Mouse (Mus musculus) c-Kit-negative CD71-positive TER-119-positive erythroid progenitor cells, embryonic 14.5 days (primary cell): ENCODE data around the gene Slf2.

Source experiments
- DNase-seq: peaks from one replicate; pipeline ENCODE4 v3.0.0-alpha.2; 2013; ENCODE audit warnings: low read depth, low spot score

Gene Slf2

DNA sequence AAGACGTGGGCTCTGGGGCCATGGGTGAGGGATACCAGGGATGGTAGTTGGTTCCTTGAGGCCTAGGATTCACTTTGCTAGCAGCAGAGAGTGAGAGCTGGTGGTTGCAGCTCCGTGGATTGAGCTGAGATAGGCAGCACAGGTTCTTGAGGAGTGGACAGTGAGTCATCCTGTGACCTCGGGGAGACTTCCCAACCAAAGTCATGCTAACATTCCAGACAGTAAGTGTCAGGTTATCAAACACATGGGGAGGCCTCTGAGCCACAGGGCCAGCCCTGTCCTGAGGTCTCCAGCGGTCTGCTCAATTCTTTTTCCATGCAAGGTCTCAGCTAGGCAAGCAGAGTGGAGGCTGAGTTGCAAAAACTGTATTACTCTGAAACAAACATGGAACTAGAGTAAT lies 79.7 kb downstream of the Slf2 start:
- DNase-seq, result no peak

DNA sequence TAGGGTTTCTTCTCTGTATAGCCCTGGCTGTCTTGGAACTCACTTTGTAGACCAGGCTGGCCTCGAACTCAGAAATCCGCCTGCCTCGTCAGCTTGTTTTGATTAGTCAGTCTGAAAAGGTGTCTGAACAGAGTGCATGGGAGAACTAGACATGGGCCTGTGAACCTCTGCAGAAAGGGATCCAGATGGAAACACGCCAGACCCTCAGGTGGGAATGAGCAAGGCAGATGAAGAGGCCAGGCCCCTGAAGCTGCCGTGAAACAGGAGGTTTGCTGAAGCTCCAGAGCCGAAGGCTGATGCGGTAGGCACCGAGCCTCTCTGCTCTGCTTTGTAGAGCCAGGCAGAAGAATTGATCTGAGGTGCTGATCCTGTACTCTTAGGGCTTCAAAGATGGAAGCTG lies 81.3 kb downstream of the Slf2 start:
- no peak for DNase-seq

DNA sequence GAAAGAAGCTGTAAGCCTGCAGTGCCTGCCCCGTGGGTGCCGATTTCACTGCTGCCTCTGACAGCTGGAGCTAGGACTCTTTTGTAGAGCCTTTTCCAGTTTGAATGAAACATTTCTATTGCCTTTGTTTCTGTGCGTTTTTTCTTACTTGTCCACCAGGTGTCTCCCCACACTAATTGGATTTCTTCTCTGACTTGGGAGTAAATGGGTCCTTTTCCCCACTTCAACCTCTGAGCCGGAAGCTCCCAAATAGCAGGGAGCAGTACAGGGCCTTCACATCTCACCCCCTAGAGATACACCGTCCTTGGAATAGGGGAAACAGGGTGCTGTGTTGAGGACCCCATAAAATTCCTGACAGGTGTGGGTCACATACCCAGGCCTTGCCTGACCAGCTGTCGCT lies 81.7 kb downstream of the Slf2 start:
- no peak for DNase-seq

DNA sequence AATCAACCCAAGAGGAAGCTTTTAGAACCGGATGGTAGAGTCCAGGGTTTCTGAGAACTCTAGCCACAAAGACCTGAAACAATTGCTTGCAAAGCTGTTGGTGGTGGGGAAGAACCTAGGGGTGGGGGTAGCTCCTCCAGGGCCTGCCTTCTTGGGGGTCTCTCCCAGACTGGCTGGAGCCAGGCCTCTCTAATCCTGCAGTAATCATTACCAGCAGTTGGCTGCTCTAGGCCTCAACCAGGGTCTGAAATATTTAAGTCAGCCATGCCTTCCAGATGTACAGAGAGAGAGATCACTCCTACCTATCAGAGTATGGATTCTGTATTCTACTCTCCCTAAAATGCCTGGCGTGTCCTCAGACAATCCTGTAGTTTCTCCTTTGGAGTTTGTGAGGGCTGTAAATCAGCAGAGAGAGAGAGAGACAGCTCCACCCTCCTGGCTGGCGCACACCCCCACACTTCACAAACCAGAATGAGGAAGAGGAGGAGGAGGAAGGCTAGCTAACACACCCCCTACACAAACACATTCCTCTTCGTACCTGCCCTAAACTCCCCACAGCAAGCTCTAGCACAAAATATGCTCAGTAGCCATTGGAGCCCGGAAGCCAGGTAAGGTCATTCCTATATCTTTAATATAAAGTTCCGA lies 82.8 kb downstream of the Slf2 start:
- DNase-seq, result no peak

DNA sequence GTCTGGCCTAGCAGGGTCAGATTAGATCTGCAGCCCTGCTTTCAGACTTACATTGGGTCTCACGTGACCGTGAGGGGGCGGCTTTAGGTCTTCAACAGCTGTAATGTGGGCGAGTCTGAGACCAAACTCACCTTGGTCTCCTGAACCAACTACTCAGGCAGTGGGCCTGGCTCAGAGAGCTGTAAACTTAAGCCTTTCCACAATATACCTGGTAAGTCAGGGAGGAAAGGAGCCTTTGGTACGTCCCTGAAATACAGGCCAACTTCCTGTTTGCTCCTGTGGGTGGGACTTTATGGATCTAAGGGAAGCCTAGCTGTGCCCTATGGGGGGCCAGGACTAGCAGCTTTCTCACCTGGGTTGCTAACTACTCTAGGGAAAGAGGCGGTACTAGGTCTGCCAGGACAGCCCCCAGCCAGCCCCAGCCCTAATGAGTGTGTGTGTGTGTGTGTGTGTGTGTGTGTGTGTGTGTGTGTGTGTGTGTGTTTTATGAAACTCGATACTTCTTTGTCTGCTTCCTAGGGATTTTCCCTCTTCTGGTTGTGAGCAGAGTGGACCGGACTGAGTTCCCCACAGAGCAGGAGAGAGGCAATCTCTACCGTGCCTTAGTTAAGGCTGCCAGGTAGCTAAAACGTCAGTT lies 83.5 kb downstream of the Slf2 start, which contains the start of gene Lzts2:
TSS of gene Lzts2 (plus strand) at position 80 of the 637 bp plus-strand sequence.
- no peak for DNase-seq

DNA sequence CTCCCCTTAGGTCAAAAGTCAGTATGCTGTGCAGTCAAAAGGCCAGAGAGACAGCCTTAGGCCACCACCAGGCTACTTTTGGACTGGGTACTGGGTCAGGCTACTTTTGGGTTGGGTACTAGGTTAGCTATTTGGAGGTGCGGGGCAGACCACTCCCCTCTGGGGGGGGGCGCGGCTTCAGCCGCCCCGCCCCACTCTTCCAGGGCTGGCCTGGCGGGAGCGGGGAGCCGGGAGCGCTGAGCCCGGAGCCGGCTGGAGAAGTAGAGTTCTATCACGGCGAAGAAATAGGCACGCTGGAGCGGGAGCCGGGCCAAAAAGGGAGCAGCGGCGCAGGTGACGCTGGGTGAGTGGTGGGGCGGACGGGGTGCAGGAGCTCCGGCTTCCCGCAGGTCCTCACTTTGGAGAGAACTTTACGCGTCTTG lies 84.0 kb downstream of the Slf2 start:
- no peak for DNase-seq

DNA sequence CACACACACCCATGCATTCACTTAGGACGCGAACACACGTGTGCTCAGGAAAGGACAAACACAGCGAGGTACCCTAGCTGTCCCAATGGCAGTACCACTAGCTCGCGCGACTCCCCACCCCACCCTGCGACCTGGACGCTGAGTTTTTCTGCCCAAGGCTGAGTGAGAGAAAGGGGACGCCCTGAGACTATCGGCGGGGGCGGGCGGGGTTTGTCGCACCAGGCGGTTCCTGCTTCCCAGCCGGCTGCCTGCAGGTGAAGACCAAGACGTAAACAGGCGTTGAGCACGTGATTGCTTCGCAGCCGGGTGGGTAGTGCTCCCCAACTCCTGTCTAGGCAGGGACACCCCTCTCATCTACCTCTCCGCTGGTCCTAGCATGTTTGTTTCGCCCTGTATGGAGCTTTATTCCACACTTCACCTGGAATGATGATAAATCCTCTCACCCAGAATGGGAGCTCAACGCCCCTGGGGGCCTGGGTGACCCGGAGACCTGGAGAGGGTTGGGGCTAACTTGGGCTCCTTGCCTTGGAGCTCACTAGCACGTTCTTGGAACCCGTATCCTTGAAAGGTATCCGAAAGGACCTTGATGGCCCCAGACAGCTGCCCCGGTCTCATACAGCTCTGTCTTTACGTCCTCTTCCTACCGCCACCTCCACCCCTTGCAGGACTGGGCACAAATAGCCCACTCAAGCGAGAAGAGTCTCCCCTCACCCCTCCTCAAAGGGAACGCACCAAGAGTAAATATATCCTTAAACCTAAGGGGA lies 84.7 kb downstream of the Slf2 start:
- DNase-seq, result no peak

DNA sequence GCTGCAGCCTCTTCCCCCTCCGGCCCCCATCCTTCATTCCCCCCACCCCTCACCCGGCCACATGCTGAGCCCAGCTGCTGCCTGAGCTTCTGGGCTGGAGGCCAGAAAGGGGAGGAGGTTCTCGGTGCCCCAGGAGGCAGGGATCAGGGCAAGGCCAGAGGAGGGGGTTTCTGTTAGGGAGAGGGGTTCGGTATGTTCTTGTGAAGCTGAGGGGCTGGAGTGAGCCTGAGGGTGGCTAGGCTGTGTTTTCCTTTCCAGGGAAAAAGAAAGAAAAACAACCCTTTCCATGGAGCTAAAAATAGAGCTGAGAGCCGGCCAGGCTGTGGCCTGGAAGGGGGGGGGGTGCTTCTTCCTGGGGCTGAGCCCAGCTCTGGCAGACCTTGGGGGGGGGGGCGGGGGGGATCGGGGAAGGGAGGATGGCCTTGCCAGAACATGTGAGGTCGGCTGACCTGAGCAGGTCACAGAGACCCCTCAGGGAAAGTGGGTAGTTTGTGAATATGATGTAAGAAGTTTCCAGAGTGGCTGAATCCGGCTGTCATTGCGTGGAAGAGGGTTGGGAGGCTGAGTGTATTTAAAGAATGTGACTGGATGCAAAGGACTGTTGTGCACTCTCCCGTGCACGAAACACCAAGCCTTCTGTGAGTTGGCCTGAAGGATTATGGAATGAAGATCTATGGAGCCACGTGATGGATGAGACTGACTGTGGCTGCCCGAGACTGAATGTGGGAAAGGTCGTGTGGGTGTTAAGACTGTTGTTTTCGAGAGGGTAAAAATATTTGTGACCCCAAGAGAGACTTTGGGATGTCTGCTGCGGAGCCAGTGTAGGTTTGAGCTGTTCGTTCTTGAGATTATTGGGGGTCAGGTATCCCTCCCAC lies 85.6 kb downstream of the Slf2 start:
- DNase-seq, result no peak

DNA sequence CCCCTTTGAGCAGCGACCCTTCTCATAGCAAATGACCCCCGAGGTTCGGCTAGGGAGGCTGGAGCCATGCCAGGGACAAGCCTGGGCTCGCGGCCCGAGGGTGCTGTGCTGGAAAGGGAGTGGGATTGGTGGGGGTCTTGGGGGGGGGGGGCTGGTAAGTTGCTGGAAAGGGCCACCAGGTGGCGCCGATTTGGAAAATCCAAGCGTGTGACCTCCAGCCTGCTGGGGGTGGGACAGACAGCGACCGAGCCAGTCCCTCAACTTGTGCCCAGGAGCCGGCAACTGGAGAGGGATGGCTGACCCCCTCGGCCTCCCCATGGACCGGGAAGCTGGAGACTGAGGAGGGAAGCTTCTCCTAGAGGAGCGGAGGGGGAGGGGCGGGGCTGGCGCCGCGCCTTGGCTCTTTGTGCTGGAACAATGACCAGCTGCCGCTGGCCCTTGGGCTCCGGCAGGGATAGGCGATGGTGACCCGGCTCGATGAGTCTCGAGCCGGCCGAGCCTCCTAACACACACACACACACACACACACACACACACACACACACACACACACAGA lies 86.3 kb downstream of the Slf2 start:
- no peak for DNase-seq

DNA sequence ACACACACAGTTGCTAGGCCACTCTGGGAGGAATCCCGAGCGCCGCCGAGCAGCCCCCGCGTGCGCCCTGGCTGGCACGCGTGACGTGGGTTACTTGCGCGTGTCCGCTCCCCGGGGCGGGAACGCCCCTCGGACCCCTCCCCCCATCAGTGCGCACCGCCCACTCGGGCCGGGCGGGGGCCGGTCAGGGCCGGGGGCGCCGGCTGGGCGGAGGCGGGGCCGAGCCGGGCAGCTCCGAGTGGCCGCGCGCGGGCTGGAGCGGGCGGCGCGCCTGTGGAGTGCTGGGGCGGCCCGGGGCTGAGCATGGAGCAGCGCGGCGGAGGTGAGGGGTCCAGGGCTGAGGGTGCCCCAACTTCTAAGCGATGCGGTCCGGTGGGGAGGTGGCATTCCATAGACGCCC lies 87.0 kb downstream of the Slf2 start:
- no peak for DNase-seq

DNA sequence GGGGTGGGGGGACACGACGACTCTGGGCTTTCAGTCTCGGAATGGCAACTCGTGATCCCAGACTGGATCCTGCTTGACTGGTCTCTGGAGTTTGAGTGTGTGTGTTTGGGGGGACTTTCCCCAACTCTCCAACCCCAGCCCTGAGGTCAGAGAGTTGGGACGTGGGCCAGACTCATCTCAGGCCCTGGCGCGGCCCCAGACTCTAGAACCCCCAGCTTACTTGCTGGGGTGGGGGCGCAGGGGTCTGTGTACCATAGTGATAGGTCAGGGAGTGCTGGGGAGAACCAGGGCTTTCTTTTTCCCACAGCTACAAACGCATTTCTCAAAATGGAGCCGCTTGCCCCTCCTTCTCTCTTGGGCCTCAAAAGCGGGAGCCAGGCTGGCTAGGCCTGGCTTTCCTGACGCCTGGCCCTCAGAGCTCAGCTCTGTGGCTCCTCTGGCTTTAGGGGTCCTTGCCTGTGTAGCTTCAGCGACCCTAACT lies 87.4 kb downstream of the Slf2 start:
- no peak for DNase-seq

DNA sequence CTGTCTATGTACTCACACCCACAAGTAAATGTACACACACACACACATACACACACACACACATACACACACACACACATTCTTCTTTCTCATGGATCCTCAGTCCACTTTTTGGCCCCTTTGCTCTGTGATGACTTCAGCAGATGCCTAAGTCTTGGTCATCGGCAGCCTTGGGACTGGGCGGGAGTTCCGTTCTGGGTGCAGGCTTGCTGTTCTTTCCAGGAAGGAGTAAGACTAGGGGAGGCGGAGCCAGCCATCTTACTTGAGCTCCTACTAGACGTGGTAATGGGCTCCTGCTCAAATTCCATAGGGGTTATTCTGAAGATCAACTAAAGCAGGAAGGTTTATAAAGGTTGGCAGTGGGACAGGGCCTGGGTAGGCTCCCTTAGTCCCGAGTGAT lies 89.4 kb downstream of the Slf2 start:
- DNase-seq, result no peak

DNA sequence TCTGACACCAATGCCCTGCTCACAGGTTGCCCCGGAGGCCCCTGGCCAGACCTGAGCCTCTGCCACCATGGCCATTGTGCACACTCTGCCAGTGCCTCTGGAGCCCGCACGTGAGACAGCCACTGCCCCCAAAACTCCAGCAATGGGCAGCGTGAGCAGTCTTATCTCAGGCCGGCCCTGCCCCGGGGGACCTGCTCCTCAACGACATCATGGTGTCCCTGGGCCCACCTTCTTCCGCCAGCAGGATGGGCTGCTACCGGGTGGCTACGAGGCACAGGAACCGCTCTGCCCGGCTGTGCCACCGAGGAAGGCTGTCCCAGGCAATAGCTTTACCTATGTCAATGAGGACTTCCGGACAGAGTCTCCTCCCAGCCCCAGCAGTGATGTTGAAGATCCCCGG lies 90.4 kb downstream of the Slf2 start:
- no peak for DNase-seq

DNA sequence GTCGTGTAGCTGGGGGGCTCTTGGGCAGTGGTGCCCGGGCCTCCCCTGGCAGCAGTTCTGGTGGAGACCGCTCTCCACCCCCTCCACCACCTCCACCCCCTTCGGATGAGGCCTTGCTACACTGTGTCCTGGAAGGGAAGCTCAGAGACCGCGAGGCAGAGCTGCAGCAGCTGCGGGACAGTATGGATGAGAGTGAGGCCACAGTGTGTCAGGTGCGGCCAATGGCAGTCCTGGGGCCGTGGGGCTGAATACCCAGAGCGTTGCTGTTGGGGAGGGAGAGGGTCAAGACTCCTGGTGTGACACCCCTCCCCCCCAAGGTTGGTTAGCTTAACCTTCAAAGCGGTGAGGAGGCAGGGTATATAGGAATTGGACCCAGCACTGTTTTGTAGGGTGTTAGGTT lies 93.0 kb downstream of the Slf2 start:
- DNase-seq, result no peak

DNA sequence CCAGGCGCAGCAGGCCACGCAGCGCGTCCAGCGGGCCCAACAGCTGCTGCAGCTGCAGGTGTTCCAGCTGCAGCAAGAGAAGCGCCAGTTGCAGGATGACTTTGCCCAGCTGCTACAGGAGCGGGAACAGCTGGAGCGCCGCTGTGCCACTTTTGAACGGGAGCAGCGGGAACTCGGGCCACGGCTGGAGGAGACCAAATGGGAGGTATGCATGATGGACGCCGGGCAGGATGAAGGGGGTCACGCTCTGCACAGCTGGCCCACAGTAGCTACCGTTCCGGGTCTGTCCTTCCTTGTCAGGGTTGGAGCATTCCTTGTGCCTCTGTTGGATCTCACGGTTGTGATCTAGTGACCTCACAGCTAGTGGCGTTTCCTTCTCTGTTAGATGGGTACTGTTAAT lies 93.8 kb downstream of the Slf2 start:
- DNase-seq, result no peak

DNA sequence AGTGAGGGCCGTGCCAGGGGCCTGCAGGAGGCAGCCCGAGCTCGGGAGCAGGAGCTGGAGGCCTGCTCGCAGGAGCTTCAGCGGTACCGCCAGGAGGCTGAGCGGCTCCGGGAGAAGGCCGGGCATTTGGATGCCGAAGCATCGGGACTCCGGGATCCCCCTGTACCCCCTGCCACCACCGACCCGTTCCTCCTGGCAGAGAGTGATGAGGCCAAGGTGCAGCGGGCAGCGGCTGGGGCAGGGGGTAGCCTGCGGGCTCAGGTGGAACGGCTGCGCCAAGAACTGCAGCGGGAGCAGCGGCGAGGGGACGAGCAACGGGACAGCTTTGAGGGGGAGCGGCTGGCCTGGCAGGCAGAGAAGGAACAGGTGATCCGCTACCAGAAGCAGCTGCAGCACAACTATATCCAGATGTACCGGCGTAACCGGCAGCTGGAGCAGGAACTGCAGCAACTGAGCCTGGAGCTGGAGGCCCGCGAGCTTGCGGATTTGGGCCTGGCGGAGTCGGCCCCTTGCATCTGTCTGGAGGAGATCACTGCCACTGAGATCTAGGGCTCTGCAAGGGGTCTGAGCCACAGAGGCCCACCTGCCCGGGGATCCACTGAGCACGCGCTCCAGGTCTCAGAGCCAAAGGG lies 95.1 kb downstream of the Slf2 start:
- no peak for DNase-seq

DNA sequence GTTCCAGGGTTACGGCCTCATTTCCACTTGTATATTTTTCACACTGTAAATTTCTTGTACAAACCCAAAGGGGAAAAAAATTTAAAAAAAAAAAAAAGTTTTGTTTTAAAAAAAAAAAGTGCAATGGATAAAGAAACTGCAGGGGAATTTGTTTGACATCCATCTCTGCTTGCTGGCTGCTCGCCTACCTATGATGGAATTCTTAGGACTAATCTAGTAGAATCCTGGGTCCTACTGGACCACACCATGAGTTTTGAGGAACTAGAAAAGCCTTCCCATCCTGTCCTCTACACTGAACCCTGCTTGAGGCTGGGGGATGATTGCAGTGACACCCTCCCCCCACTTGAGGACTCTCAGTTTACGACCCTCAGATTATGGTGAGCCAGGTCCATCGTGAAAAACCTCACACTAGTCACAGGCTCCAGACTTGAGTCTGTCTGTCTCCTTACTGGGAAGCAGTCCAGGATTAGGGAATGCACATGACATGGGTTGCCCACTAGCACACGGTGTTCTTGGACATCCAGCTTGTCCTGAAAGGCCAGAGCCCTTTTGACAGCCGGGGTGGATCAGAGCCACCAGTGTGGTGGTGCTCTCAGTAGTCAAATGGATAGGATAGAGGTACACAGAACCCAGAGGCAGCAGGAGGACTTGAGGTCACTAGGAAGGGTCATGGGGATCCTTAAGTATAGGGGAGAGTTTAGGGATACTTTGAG lies 96.2 kb downstream of the Slf2 start:
- DNase-seq, result no peak

DNA sequence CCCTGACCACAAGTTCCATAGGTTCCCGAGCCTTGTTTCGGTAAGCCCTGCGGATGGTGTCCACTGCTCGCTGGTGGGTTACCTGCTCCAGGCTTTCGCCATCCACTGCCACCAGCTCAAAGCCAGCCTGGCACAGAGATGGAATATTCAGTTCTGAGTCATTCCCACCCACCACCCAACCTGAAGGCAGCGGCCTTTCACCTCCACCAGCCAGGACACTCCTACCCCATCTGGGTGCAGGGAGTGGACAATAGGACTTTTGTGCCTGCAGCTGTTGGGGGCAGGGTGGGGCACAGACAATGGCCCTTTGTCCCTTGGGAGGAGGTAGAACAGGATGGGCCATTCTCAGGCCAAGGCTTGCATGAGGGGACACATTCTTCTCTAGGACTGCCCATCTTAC lies 96.9 kb downstream of the Slf2 start:
- DNase-seq, result no peak

DNA sequence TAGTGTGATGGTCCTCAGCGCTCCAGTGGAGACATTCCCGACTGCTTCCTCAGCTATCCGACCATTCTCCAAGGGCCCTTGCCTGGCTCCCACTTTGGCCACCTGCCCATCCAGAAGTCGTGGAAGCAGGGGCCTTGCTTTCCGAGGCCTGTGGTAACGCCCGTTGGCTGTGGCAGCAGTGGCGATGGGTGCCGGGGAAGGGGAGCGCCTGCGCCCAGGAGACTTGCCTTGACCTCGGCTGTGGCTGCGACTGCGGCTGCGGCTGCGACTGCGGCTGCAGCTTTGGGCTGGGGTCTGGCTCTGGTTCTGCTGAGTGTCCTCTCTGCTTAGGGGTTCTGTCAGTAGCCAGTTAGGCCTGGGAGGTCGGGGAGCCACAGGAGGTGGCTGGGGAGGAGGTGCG lies 97.8 kb downstream of the Slf2 start:
- no peak for DNase-seq

DNA sequence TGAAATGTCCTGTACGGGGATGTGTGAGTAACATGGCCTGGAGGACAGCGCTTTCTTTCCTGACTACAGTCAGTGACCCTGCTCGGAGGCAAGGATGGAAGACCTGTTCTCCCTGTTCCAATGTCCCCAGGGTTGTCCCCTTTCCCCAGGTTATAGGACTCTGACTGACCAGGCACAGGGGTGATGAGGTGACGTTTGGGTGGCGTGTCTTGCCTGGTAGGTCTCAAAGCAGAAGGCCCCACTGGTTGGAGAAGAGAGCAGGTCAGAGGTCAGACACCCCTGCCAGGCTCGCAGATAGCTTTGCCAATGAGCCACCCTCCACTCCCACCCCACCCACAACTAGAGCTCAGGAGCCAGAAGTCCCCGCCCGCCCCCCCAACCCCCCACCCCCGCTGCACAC lies 98.6 kb downstream of the Slf2 start:
- no peak for DNase-seq
